In genomic region chr7:89845669-89846068, GRCm38 (mm10) we compare ENCODE assay signal across 25 mouse cellular contexts. TPM values are rescaled to one million over a fixed set of nuclear protein-coding genes. Genes with fewer than 3 reads are reported as not detected.
"Had no signal": no experiment of that assay in that cellular context is flagged by ENCODE, and none has a peak within 500 bp of the region (broad histone marks: within the 10 kb centered on the region; RNA-seq: fewer than 3 reads in every experiment).

No protein-coding gene starts in this region.

- H3K4me2 ChIP-seq: liver, embryonic 13.5 days; lung, embryonic 15.5 days; midbrain, embryonic 13.5 days; neural tube, embryonic 13.5 days had no signal

- H3K36me3 ChIP-seq: liver, embryonic 13.5 days; lung, embryonic 15.5 days; midbrain, embryonic 10.5 days; midbrain, embryonic 13.5 days; neural tube, embryonic 13.5 days had no signal

- H3K4me3 ChIP-seq: left cerebral cortex, adult 2 months; liver, embryonic 13.5 days; lung, embryonic 15.5 days; megakaryocyte, embryonic 14.5 days; midbrain, embryonic 10.5 days; midbrain, embryonic 13.5 days; myocyte; neural tube, embryonic 13.5 days had no signal

- H3K4me1 ChIP-seq: liver, embryonic 13.5 days; lung, embryonic 15.5 days; midbrain, embryonic 10.5 days; midbrain, embryonic 13.5 days; neural tube, embryonic 13.5 days had no signal

- H3K9ac ChIP-seq: liver, embryonic 13.5 days; lung, embryonic 15.5 days; midbrain, embryonic 13.5 days; neural tube, embryonic 13.5 days had no signal

- H3K27me3 ChIP-seq: liver, embryonic 13.5 days; lung, embryonic 15.5 days; midbrain, embryonic 13.5 days; neural tube, embryonic 13.5 days had no signal

- DNase-seq: kidney, adult 2 months; kidney, postnatal 10 days; kidney, postnatal 36 days; layer of hippocampus, postnatal 36 days; liver, embryonic 13.5 days; retina, postnatal 1 day; right cerebral cortex, postnatal 25 days; thymus, adult 18-20 months; thymus, postnatal 36 days had no signal

- ATAC-seq: intestine, postnatal 0 days; midbrain, embryonic 13.5 days; midbrain, embryonic 16.5 days had no signal

- H3K27ac ChIP-seq: left cerebral cortex, adult 2 months; liver, embryonic 13.5 days; lung, embryonic 15.5 days; midbrain, embryonic 10.5 days; midbrain, embryonic 13.5 days; neural tube, embryonic 13.5 days had no signal

- H3K9me3 ChIP-seq: liver, embryonic 13.5 days; lung, embryonic 15.5 days; megakaryocyte, embryonic 14.5 days; midbrain, embryonic 10.5 days; midbrain, embryonic 13.5 days; neural tube, embryonic 13.5 days had no signal

RNA-seq across cellular contexts. Expression of gene Ccdc81, which starts 57.8 kb away (rescaled TPM):
- total RNA-seq: liver, adult 2 months; monocyte, adult 5-6 weeks; neutrophil, adult 5-6 weeks had no signal
- polyA plus RNA-seq: kidney, adult 2 months; kidney, embryonic 14.5 days; limb, embryonic 11.5 days; liver, adult 2 months; liver, embryonic 13.5 days; liver, embryonic 16.5 days; myocyte; small intestine, adult 2 months had no signal
